Mouse (Mus musculus) testis, adult 2 months (tissue): Measurements from ENCODE around the gene Tpcn2. TPM values are rescaled to one million over a fixed set of nuclear protein-coding genes. Genes with fewer than 3 reads are reported as not detected.

ENCODE experiments used
- H3K27ac ChIP-seq: fragments of 200-500 bp; 2 replicates; pipeline ENCODE4 v1.5.1; 2012; ENCODE audit warnings: low read depth, low read length; ENCODE audit not compliant: control insufficient read depth, insufficient read depth
- H3K27me3 ChIP-seq: fragments of 200-500 bp; 2 replicates; pipeline ENCODE4 v1.6.1; 2012; ENCODE audit warnings: mild to moderate bottlenecking, low read length, moderate library complexity; ENCODE audit not compliant: control insufficient read depth, insufficient read depth
- H3K36me3 ChIP-seq: fragments of 200-500 bp; 2 replicates; pipeline ENCODE4 v1.6.1; 2012; ENCODE audit warnings: mild to moderate bottlenecking, low read length; ENCODE audit not compliant: control insufficient read depth, insufficient read depth
- H3K4me1 ChIP-seq: fragments of 200-500 bp; 2 replicates; pipeline ENCODE4 v1.6.1; 2012; ENCODE audit warnings: low read length; ENCODE audit not compliant: control insufficient read depth, insufficient read depth
- H3K4me3 ChIP-seq: fragments of 200-500 bp; 2 replicates; pipeline ENCODE4 v1.5.1; 2012; ENCODE audit warnings: low read depth, mild to moderate bottlenecking, low read length, moderate library complexity, mixed read lengths; ENCODE audit not compliant: control insufficient read depth
- CTCF ChIP-seq: fragments of 200-500 bp; IDR thresholded peaks from 2 replicates; pipeline ENCODE4 v1.5.1; 2012; ENCODE audit warnings: low read depth, mild to moderate bottlenecking, inconsistent platforms, low read length, moderate library complexity; ENCODE audit not compliant: control insufficient read depth, insufficient read depth, insufficient replicate concordance
- POLR2A ChIP-seq: fragments of 200-500 bp; IDR thresholded peaks from 2 replicates; pipeline ENCODE4 v1.6.1; 2012; ENCODE audit warnings: low read depth, mild to moderate bottlenecking, inconsistent platforms, low read length, moderate library complexity; ENCODE audit not compliant: control insufficient read depth
- polyA plus RNA-seq: library from polyadenylated mRNA; depleted of rRNA; stranded (reverse); fragments of >200 nt; gene quantifications from 2 replicates; pipeline ENCODE4 v1.2.3, GENCODE M21; 2012

The Tpcn2 gene
- polyA plus RNA-seq, 1 experiment = 16.8 TPM

GRCm38 (mm10) chr7:145147973-145148698 lies 135.7 kb downstream of the Tpcn2 start:
- no peaks in the 10 kb centered on the region for H3K27me3 ChIP-seq
- H3K27ac ChIP-seq = no peak overlapping the region
- TF ChIP-seq CTCF = no peak
- TF ChIP-seq POLR2A = no peak
- no peak overlapping the region for H3K4me3 ChIP-seq
- no peaks in the 10 kb centered on the region for H3K36me3 ChIP-seq
- no peaks in the 10 kb centered on the region for H3K4me1 ChIP-seq

GRCm38 (mm10) chr7:145146252-145146930 lies 137.4 kb downstream of the Tpcn2 start:
- TF ChIP-seq POLR2A (no peak), CTCF (no peak)
- Histone ChIP-seq H3K27me3 (no peaks in the 10 kb centered on the region), H3K36me3 (no peaks in the 10 kb centered on the region), H3K4me1 (no peaks in the 10 kb centered on the region), H3K27ac (no peak overlapping the region), H3K4me3 (no peak overlapping the region)

GRCm38 (mm10) chr7:145143502-145144070 lies 140.2 kb downstream of the Tpcn2 start:
- no peaks in the 10 kb centered on the region for H3K4me1 ChIP-seq
- no peaks in the 10 kb centered on the region for H3K27me3 ChIP-seq
- no peak for TF ChIP-seq CTCF
- no peak for TF ChIP-seq POLR2A
- H3K36me3 ChIP-seq = no peaks in the 10 kb centered on the region
- H3K4me3 ChIP-seq = no peak overlapping the region
- H3K27ac ChIP-seq = no peak overlapping the region

- Histone ChIP-seq H3K4me1 (no peaks in the 10 kb centered on the region), H3K4me3 (no peak overlapping the region), H3K27me3 (no peaks in the 10 kb centered on the region), H3K27ac (no peak overlapping the region), H3K36me3 (no peaks in the 10 kb centered on the region)
- TF ChIP-seq CTCF (no peak), POLR2A (no peak)
Observed at GRCm38 (mm10) chr7:145140656-145141055, 143.2 kb downstream of the Tpcn2 start.

- H3K27me3 ChIP-seq = no peaks in the 10 kb centered on the region
- H3K27ac ChIP-seq = no peak overlapping the region
- no peaks in the 10 kb centered on the region for H3K4me1 ChIP-seq
- H3K4me3 ChIP-seq = no peak overlapping the region
- H3K36me3 ChIP-seq = no peaks in the 10 kb centered on the region
- TF ChIP-seq CTCF (no peak), POLR2A (no peak)
Observed at GRCm38 (mm10) chr7:145139576-145139975, 144.2 kb downstream of the Tpcn2 start.

- Histone ChIP-seq H3K36me3 (no peaks in the 10 kb centered on the region), H3K27me3 (no peaks in the 10 kb centered on the region), H3K27ac (no peak overlapping the region), H3K4me3 (no peak overlapping the region), H3K4me1 (no peaks in the 10 kb centered on the region)
- TF ChIP-seq POLR2A (no peak), CTCF (no peak)
Observed at GRCm38 (mm10) chr7:145139100-145139499, 144.7 kb downstream of the Tpcn2 start.

- H3K4me3 ChIP-seq = no peak overlapping the region
- no peaks in the 10 kb centered on the region for H3K36me3 ChIP-seq
- no peak overlapping the region for H3K27ac ChIP-seq
- H3K27me3 ChIP-seq = no peaks in the 10 kb centered on the region
- no peaks in the 10 kb centered on the region for H3K4me1 ChIP-seq
- TF ChIP-seq POLR2A = no peak
- no peak for TF ChIP-seq CTCF
Observed at GRCm38 (mm10) chr7:145137871-145138270, 145.9 kb downstream of the Tpcn2 start.
